Mouse (Mus musculus) stomach, embryonic 14.5 days (tissue): Measurements from ENCODE around the gene Rtca. TPM values are rescaled to one million over a fixed set of nuclear protein-coding genes. Genes with fewer than 3 reads are reported as not detected.

Source experiments
- polyA plus RNA-seq: library from polyadenylated mRNA; unstranded; fragments of >200 nt; fragmentation: Nextera tagmentation; extraction: Ambion mirVana; gene quantifications from 2 replicates; pipeline ENCODE4 v1.2.1, GENCODE M21; 2014

Rtca gene
- polyA plus RNA-seq, 1 experiment from 2014 or later = 73.9 TPM

Other genes starting within 250 kb of the Rtca start
- gene Cdc14a, start 84.2 kb downstream of the Rtca start, polyA plus RNA-seq = 15.4 and 15.7 TPM in 2 replicates
- gene Dbt, start 4.9 kb upstream of the Rtca start, polyA plus RNA-seq = 16.7 and 18.8 TPM in 2 replicates
- gene Lrrc39, start 54.8 kb upstream of the Rtca start, polyA plus RNA-seq = 0.80 and 1.1 TPM in 2 replicates
- 25.5 and 27.9 TPM in 2 replicates for gene Sass6, start 86.8 kb upstream of the Rtca start, polyA plus RNA-seq
- 33.5 and 36.6 TPM in 2 replicates for gene Trmt13, start 106.4 kb upstream of the Rtca start, polyA plus RNA-seq
- 96.8 and 102 TPM in 2 replicates for gene Mfsd14a, start 154.5 kb upstream of the Rtca start, polyA plus RNA-seq
- not detected in 2 replicates for gene Gm43191, start 173.1 kb upstream of the Rtca start, polyA plus RNA-seq
- gene Slc35a3, start 204.6 kb upstream of the Rtca start, polyA plus RNA-seq = 22.4 and 26.7 TPM in 2 replicates